Mouse (Mus musculus) cerebellum, adult 9-11 months (tissue): ENCODE measurements around the gene Dppa3.
A peak's percentile ranks its signal among the peaks of the same experiment; 100 is the strongest.

Source experiments
- DNase-seq: peaks from one replicate; pipeline ENCODE4 v3.0.0; 2022

Gene Dppa3

GRCm38 (mm10) chr6:122669406-122670200 is 43.4 kb downstream of the Dppa3 start:
- DNase-seq: peak; percentile 96

- peak; percentile 44 for DNase-seq
These were observed 44.0 kb downstream of the Dppa3 start for GRCm38 (mm10) chr6:122670201-122670551.

GRCm38 (mm10) chr6:122670841-122671240 is 44.6 kb downstream of the Dppa3 start:
- DNase-seq: no peak

- DNase-seq: no peak
These were observed 46.5 kb downstream of the Dppa3 start for GRCm38 (mm10) chr6:122672746-122673145.
